Mouse (Mus musculus): ENCODE results near the gene A2m. TPM values are rescaled to one million over a fixed set of nuclear protein-coding genes. Genes with fewer than 3 reads are reported as not detected.

Gene A2m
- 10 to 100 TPM in 1 of 4 experiments, 1 to 10 TPM in 3; 2.2 to 14.6 (median 3.3) TPM for total RNA-seq (2022)

DNA sequence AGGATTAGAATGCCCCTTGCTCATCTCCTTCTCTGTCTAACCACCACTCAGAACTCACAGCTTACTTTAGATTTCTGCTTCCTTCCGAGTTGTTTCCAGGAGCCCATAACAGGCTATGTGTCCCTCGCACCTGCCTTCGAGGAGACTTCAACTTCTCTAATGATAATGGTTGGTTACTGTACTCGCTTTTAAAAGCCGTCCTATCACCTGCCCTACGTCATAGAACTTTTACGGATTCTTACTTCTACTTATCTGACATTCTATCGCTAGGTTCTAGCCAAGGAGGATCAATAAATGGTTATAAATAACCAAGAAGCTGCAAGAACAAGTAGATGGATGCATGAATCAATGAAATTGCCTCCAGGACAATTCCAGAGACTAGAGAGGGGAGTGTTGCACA, at the start of gene A2m:
Gene A2m (plus strand): TSS at position 301 of the 400 bp plus-strand sequence.
- no peak for DNase-seq

GRCm38 (mm10) chr6:121590131-121590530, 45.0 kb upstream of the A2m start:
- DNase-seq: no peak

- DNase-seq: no peak
Measured at GRCm38 (mm10) chr6:121600927-121601326, 34.2 kb upstream of the A2m start.

- no peak for DNase-seq
Measured at GRCm38 (mm10) chr6:121607861-121608260, 27.3 kb upstream of the A2m start.

GRCm38 (mm10) chr6:121611796-121612195, 23.4 kb upstream of the A2m start:
- DNase-seq: peak; percentile 20

DNA sequence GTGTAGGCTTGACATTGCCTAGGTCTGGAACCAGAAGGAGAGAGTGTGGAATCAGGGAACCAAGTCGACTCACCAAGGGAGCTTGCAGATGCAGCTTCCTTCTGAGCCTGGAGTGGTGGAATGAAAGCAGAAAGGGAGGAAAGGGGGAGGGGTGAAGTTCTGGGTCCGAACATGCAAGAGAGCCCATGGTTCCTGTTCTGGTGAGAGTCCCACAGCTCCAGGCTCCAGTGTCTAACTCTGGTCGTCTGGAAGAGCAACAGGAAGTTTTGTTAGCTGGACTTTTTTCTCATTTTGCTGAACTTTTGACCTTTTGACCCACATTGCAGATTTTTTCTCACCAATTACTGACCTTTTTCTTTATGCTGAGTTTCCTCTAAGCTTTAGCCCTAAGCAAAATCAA, 17.7 kb upstream of the A2m start:
- DNase-seq: no peak

DNA sequence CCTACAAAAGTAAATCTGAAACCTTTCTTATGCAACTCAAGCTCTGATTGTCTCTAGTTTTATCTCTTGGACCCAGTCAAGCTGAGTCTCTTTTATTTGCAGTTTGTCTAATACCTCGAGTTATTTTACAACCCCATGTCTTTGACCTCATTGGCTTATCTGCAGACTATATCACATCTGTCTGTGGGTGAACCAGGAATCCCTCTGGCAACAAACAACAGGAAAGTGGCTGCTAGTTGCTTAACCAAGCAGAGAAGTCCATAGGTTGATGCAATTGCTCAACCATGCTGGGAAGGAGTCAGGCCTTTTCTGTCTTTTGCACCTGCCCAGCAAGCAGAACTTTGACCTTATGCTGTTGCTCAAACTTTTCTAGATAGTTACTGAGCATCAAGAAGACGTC, 12.7 kb upstream of the A2m start:
- no peak for DNase-seq

GRCm38 (mm10) chr6:121634520-121634919, 656 bp upstream of the A2m start:
- DNase-seq: no peak

- peak; percentile 6 for DNase-seq
Measured at GRCm38 (mm10) chr6:121635878-121636371, 749 bp downstream of the A2m start.

GRCm38 (mm10) chr6:121648499-121648898, 13.3 kb downstream of the A2m start:
- no peak for DNase-seq

Other genes with a start within 250 kb of the A2m start
- gene Iqsec3, start 161.7 kb upstream of the A2m start, total RNA-seq (2022): 1 to 10 TPM; 6.9 to 10.0 (median 8.1) TPM
- 1 to 10 TPM in 1 of 4 experiments, under 1 TPM in 1, not detected in 2; 0.64 to 1.4 TPM for gene Gm7298, start 97.6 kb downstream of the A2m start, total RNA-seq (2022)
- gene Mug1, start 203.2 kb downstream of the A2m start, total RNA-seq (2022): 1 to 10 TPM in 1 of 4 experiments, under 1 TPM in 3; 0.18 to 1.2 (median 0.49) TPM

All from adrenal gland, adult 8-10 months (tissue).